Mouse (Mus musculus) erythroid progenitor cell, adult 5-6 weeks (primary cell): Measurements from ENCODE around the gene Ric1. TPM values are rescaled to one million over a fixed set of nuclear protein-coding genes. Genes with fewer than 3 reads are reported as not detected.
"Not testable (repeated sequence)": the region's sequence is repeated elsewhere in the genome, so short reads cannot be mapped to it uniquely, and the experiment has no call there.

Experiments used
- ATAC-seq: replicated peaks from 2 replicates; pipeline ENCODE4 v1.8.0; 2016; ENCODE audit warnings: moderate number of reproducible peaks, mild to moderate bottlenecking, moderate TSS enrichment, inconsistent platforms; ENCODE audit not compliant: poor library complexity, low FRiP score, severe bottlenecking
- total RNA-seq, 2 experiments: library from RNA; stranded (forward) in 1 of 2; stranded (reverse) in 1 of 2; fragments of 150-400 nt in 1 of 2; fragments of 186-747, 209-891 nt in 1 of 2; gene quantifications; 2 replicates each; pipeline versions ENCODE4 v1.2.3 to v1.2.4; 2015 to 2017; ENCODE audit warnings: low replicate concordance in 2 of 2

Ric1 gene
- total RNA-seq, 2 experiments from 2014 or later = 2.3 to 5.9 TPM

- ATAC-seq = no peak
Observed at GRCm38 (mm10) chr19:29523701-29524100, 1.6 kb downstream of the Ric1 start.

- ATAC-seq = no peak
Observed at GRCm38 (mm10) chr19:29524614-29525013, 2.5 kb downstream of the Ric1 start.

- not testable (repeated sequence) for ATAC-seq
Observed at GRCm38 (mm10) chr19:29525588-29525987, 3.5 kb downstream of the Ric1 start.

GRCm38 (mm10) chr19:29526837-29527236 lies 4.8 kb downstream of the Ric1 start:
- no peak for ATAC-seq

- ATAC-seq = no peak
Observed at GRCm38 (mm10) chr19:29527299-29527698, 5.2 kb downstream of the Ric1 start.

DNA sequence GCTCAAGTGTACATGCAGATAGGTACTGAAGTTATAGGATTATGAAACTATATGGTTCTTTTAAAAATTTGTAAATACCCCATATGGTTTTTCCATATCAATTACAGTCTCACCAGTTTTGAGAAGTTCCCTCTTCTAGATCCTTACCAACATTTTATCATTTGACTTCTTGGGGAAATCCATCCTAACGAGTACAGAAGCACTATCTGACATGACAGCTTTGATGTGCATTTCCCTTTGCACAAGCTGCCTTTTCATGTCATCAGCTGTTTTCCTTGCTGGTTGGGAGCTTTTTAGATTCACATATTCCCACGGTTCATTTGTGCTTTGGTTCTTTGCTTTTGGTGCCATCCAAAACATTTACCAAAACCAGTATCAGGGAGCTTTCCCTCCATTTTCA lies 6.5 kb downstream of the Ric1 start:
- no peak for ATAC-seq

GRCm38 (mm10) chr19:29534030-29534429 lies 11.9 kb downstream of the Ric1 start:
- no peak for ATAC-seq

- no peak for ATAC-seq
Observed at GRCm38 (mm10) chr19:29542256-29542970, 20.3 kb downstream of the Ric1 start.

DNA sequence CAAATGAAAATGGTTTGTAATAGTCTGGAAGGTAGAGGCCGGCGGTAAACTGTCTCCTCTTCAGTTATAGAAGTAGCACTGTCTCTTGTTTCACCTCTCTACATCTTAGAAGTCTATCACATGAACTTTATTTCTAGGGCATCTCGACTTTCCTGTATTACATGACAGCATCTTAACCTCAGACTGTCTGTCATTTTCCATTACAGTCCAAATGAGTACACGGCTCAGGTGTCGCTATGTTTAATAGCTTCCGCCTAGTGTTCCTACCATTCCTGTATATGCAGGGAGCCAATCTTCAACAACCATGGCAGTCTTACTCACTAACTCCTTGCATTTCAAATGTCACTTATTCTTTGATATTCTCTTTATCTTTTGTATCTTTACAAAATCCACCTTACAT lies 21.9 kb downstream of the Ric1 start:
- no peak for ATAC-seq

- no peak for ATAC-seq
Observed at GRCm38 (mm10) chr19:29550618-29551017, 28.5 kb downstream of the Ric1 start.

DNA sequence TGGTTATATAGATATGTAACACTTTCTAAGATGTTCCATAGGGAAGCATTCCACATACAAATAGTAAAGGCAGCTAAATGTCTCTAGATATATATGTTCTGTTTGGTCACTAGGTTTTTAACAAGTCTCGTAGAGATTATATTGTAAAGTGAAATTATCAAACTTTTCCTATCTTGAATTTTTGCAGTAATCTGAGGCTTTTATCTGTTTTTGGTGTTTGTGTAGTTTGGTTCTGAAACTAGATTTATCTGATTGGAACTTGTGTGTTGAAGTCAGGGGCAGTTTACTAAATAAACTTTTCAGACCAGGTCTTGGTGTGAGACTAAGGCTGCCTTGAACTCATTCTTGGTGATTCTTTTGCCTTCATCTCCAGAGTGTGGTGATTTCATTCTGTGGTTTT lies 29.0 kb downstream of the Ric1 start:
- no peak for ATAC-seq

DNA sequence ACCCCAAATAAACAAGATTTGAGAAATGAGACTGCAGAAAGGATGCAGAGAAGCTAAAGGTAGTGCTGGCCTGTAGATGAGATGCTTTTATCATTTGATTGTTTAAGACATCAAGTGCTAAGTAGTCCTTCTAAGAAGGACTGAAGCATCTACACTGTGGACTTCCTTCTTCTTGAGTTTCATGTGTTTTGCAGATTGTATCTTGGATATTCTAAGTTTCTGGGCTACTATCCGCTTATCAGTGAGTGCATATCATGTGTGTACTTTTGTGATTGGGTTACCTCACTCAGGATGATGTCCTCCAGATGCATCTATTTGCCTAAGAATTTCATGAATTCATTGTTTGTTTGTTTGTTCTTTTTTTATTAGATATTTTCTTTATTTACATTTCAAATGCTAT lies 29.9 kb downstream of the Ric1 start:
- ATAC-seq = not testable (repeated sequence)

GRCm38 (mm10) chr19:29557171-29557845 lies 35.2 kb downstream of the Ric1 start:
- not testable (repeated sequence) for ATAC-seq

GRCm38 (mm10) chr19:29562166-29562565 lies 40.1 kb downstream of the Ric1 start:
- no peak for ATAC-seq

DNA sequence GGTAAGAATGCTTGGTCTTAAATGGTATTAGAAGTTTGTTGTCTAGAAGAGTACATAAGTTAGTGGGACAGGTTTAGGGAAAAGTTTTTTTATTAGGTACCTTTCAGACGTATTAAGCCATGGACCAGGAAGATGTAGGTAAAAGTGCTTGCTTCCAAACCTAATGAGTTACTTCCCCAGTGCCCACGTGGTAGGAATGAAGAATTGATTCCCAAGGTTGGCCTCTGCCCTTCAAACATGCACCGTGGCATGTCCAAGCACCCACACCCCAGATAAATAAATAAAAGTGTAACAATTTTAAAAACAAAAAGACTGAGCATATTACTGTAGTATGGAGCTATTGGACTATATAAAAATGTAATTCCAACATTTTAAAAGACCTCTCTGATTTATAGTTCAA lies 40.5 kb downstream of the Ric1 start:
- ATAC-seq = no peak

- peak; percentile 70 for ATAC-seq
Observed at GRCm38 (mm10) chr19:29563258-29563779, 41.2 kb downstream of the Ric1 start.

GRCm38 (mm10) chr19:29566512-29566911 lies 44.4 kb downstream of the Ric1 start:
- no peak for ATAC-seq

DNA sequence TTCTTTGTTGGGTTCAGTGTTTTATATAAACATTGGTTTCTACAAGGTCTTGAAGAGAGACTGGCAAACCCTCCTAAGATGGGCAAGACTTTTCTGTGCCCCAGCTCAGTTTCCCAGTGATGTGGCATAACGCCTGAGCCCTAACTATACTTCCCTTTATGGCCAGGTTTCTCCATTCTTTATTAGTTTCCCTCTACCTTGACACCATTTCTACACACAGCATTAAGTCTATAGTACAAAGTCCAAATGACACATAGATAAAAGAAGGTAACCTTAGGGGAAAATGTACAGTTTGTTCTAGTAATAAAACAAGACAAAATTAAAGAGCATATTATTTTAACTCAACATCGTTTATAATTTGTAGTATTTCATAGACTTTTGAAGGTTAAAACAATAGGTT lies 60.4 kb downstream of the Ric1 start:
- ATAC-seq = no peak

GRCm38 (mm10) chr19:29583734-29584133 lies 61.7 kb downstream of the Ric1 start:
- no peak for ATAC-seq

DNA sequence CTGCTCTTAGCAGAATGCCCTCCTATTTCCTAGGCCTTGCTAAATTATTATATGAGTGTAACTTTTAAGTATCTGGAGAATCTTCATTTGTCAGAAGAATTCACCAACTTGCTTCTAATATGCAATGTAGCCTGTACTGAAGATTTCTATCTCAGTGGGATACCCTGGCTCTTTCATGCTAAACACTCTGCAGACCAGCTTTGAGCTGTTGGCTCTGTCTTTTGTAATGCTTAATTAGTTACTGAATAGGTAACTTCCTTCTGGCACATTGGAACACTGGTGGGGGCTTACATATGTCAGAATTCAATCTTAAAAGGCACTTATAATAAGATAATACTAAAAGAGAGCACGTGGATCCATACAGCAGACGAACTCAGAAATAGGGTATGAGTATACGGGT lies 71.7 kb downstream of the Ric1 start:
- not testable (repeated sequence) for ATAC-seq

GRCm38 (mm10) chr19:29596276-29596675 lies 74.2 kb downstream of the Ric1 start:
- no peak for ATAC-seq
